Mouse (Mus musculus): ENCODE results near the gene Cyb561d1.
A peak's percentile ranks its signal among the peaks of the same experiment; 100 is the strongest.

The Cyb561d1 gene

GRCm38 (mm10) chr3:108166486-108167211 lies 34.4 kb downstream of the Cyb561d1 start:
- peak in 1 of 2 experiments; percentile 43 for DNase-seq

- peak; percentile 38 to 41 for DNase-seq
These were observed 35.3 kb downstream of the Cyb561d1 start for GRCm38 (mm10) chr3:108165532-108166315.

- peak; percentile 91 to 94 for DNase-seq
These were observed 36.2 kb downstream of the Cyb561d1 start for GRCm38 (mm10) chr3:108164807-108165206.

GRCm38 (mm10) chr3:108164091-108164490 lies 36.9 kb downstream of the Cyb561d1 start:
- no peak for DNase-seq

- peak; percentile 20 to 43 for DNase-seq
These were observed 42.5 kb downstream of the Cyb561d1 start for GRCm38 (mm10) chr3:108158383-108159037.

GRCm38 (mm10) chr3:108154656-108155055 lies 46.4 kb downstream of the Cyb561d1 start, which contains the start of gene Gpr61:
Gene Gpr61, minus strand, starts transcription at chr3:108154882.
- peak; percentile 24 to 28 for DNase-seq

- no peak for DNase-seq
These were observed 48.7 kb downstream of the Cyb561d1 start for GRCm38 (mm10) chr3:108152290-108152689.

GRCm38 (mm10) chr3:108147386-108148235 lies 53.4 kb downstream of the Cyb561d1 start:
- peak; percentile 91 to 94 for DNase-seq

GRCm38 (mm10) chr3:108146671-108147070 lies 54.3 kb downstream of the Cyb561d1 start:
- DNase-seq: no peak
